Mouse (Mus musculus) forebrain, embryonic 11.5 days (tissue): ENCODE results near the gene Sh2d1b1. TPM values are rescaled to one million over a fixed set of nuclear protein-coding genes. Genes with fewer than 3 reads are reported as not detected.
"Not testable (repeated sequence)": the region's sequence is repeated elsewhere in the genome, so short reads cannot be mapped to it uniquely, and the experiment has no call there.

ENCODE experiments used
- ATAC-seq: fragments of 200-750 bp; cut with Nextera tagmentation; replicated peaks from 2 replicates; pipeline ENCODE4 v1.8.0; 2017; ENCODE audit warnings: moderate TSS enrichment; ENCODE audit not compliant: low FRiP score
- DNase-seq: peaks from one replicate; pipeline ENCODE4 v3.0.0-alpha.2; 2017; ENCODE audit warnings: low spot score
- H3K27ac ChIP-seq: fragments of 300-500 bp; sonication (generic); 2 replicates; pipeline ENCODE4 v1.5.1; 2014; ENCODE audit warnings: low read depth, low read length
- H3K27me3 ChIP-seq: fragments of 300-500 bp; sonication (generic); 2 replicates; pipeline ENCODE4 v1.6.1; 2014; ENCODE audit warnings: mild to moderate bottlenecking, low read length, mixed read lengths; ENCODE audit not compliant: control insufficient read depth, insufficient read depth
- H3K36me3 ChIP-seq: fragments of 300-500 bp; sonication (generic); 2 replicates; pipeline ENCODE4 v1.6.1; 2014; ENCODE audit warnings: mild to moderate bottlenecking, low read length, moderate library complexity, mixed read lengths; ENCODE audit not compliant: control insufficient read depth, insufficient read depth
- H3K4me1 ChIP-seq: fragments of 300-500 bp; sonication (generic); replicated peaks from 2 replicates; pipeline ENCODE4 v1.6.1; 2014; ENCODE audit warnings: low read length, mixed read lengths; ENCODE audit not compliant: control insufficient read depth, insufficient read depth
- H3K4me2 ChIP-seq: fragments of 300-500 bp; sonication (generic); 2 replicates; pipeline ENCODE4 v1.6.1; 2014; ENCODE audit warnings: low read depth, mild to moderate bottlenecking, low read length, moderate library complexity, mixed read lengths; ENCODE audit not compliant: severe bottlenecking
- H3K4me3 ChIP-seq: fragments of 300-500 bp; sonication (generic); 2 replicates; pipeline ENCODE4 v1.5.1; 2014; ENCODE audit warnings: low read depth, low read length
- H3K9ac ChIP-seq: fragments of 300-500 bp; sonication (generic); 2 replicates; pipeline ENCODE4 v1.6.1; 2014; ENCODE audit warnings: low read length
- H3K9me3 ChIP-seq: fragments of 300-500 bp; sonication (generic); 2 replicates; pipeline ENCODE4 v1.6.1; 2016; ENCODE audit warnings: low read length, mixed read lengths; ENCODE audit not compliant: control insufficient read depth
- WGBS: fragments of 180-500 bp; shearing (Covaris S2); extraction: QIAGEN DNeasy Blood & Tissue Kit; methylation state at CpG from one replicate; pipeline ENCODE4 v1.1.7; 2014; 5-methylcytosine and 5-hydroxymethylcytosine counted together
- polyA plus RNA-seq: library from polyadenylated mRNA; unstranded; fragments of >200 nt; fragmentation: Nextera tagmentation; extraction: Ambion mirVana; gene quantifications from 2 replicates; pipeline ENCODE4 v1.2.1, GENCODE M21; 2014

The Sh2d1b1 gene
- not detected in 2 replicates for polyA plus RNA-seq

GRCm38 (mm10) chr1:170277016-170277415 lies at the start of gene Sh2d1b1:
Gene Sh2d1b1, plus strand, starts transcription at chr1:170277320.
- WGBS: 71% methylated on average over 2 of the region's 3 CpGs
- no peaks in the 10 kb centered on the region for H3K36me3 ChIP-seq
- H3K4me1 ChIP-seq: no peaks in the 10 kb centered on the region
- H3K27me3 ChIP-seq: no peaks in the 10 kb centered on the region
- H3K4me2 ChIP-seq: no peak within 1 kb of the TSS
- no peaks in the 10 kb centered on the region; the same call in 1 of the 2 replicates for H3K9me3 ChIP-seq
- H3K4me3 ChIP-seq: no peak within 1 kb of the TSS
- H3K9ac ChIP-seq: no peak within 1 kb of the TSS
- no peak for ATAC-seq
- no peak within 1 kb of the TSS for H3K27ac ChIP-seq
- DNase-seq: no peak

GRCm38 (mm10) chr1:170232688-170233087 lies 44.4 kb upstream of the Sh2d1b1 start, which contains the start of gene Sh2d1b2:
Gene Sh2d1b2, plus strand, starts transcription at chr1:170232749.
- not testable (repeated sequence) for H3K9me3 ChIP-seq, H3K4me3 ChIP-seq, H3K4me1 ChIP-seq, ATAC-seq, H3K27ac ChIP-seq, H3K9ac ChIP-seq, H3K36me3 ChIP-seq, H3K4me2 ChIP-seq, DNase-seq, H3K27me3 ChIP-seq
- WGBS: 83% methylated on average over 5 of the region's 6 CpGs

- Histone ChIP-seq H3K9me3 (no peaks in the 10 kb centered on the region), H3K9ac (no peak overlapping the region), H3K4me2 (no peak overlapping the region), H3K36me3 (no peaks in the 10 kb centered on the region), H3K4me1 (no peaks in the 10 kb centered on the region), H3K27me3 (no peaks in the 10 kb centered on the region), H3K27ac (no peak overlapping the region), H3K4me3 (no peak overlapping the region)
- ATAC-seq (no peak), DNase-seq (no peak)
- WGBS: 88% methylated on average over 3 of the region's 3 CpGs
Measured at GRCm38 (mm10) chr1:170245016-170245415, 32.1 kb upstream of the Sh2d1b1 start.

- DNase-seq (no peak), ATAC-seq (peak; percentile 88)
- H3K9ac ChIP-seq: peak overlapping the region; percentile 80
- no peaks in the 10 kb centered on the region for H3K9me3 ChIP-seq
- H3K27ac ChIP-seq: no peak overlapping the region
- H3K4me3 ChIP-seq: peak overlapping the region; percentile 75
- H3K36me3 ChIP-seq: no peaks in the 10 kb centered on the region
- WGBS: 23% methylated on average over 30 of the region's 30 CpGs
- H3K4me1 ChIP-seq: no peaks in the 10 kb centered on the region
- H3K4me2 ChIP-seq: peak overlapping the region; percentile 75
- H3K27me3 ChIP-seq: no peaks in the 10 kb centered on the region
Measured at GRCm38 (mm10) chr1:170254893-170255559, 22.1 kb upstream of the Sh2d1b1 start.

- WGBS: 4% methylated on average over 32 of the region's 32 CpGs
- H3K27me3 ChIP-seq: no peaks in the 10 kb centered on the region
- ATAC-seq (peak; percentile 99), DNase-seq (peak; percentile 88)
- H3K36me3 ChIP-seq: no peaks in the 10 kb centered on the region
- H3K4me3 ChIP-seq: peak overlapping the region; percentile 75
- H3K9ac ChIP-seq: peak overlapping the region; percentile 80
- H3K4me2 ChIP-seq: peak overlapping the region; percentile 75
- H3K4me1 ChIP-seq: no peaks in the 10 kb centered on the region
- H3K27ac ChIP-seq: no peak overlapping the region
- no peaks in the 10 kb centered on the region for H3K9me3 ChIP-seq
Measured at GRCm38 (mm10) chr1:170255560-170255910, 21.6 kb upstream of the Sh2d1b1 start.

- Histone ChIP-seq H3K4me1 (no peaks in the 10 kb centered on the region), H3K27me3 (no peaks in the 10 kb centered on the region), H3K9me3 (no peaks in the 10 kb centered on the region), H3K4me3 (no peak overlapping the region), H3K36me3 (no peaks in the 10 kb centered on the region), H3K4me2 (no peak overlapping the region), H3K9ac (no peak overlapping the region), H3K27ac (no peak overlapping the region)
- no peak for ATAC-seq
- no peak for DNase-seq
- WGBS: 85% methylated on average over 6 of the region's 6 CpGs
Measured at GRCm38 (mm10) chr1:170270281-170270680, 6.8 kb upstream of the Sh2d1b1 start.

- DNase-seq (no peak), ATAC-seq (no peak)
- Histone ChIP-seq H3K36me3 (no peaks in the 10 kb centered on the region), H3K9me3 (no peaks in the 10 kb centered on the region; the same call in 1 of the 2 replicates), H3K4me2 (no peak overlapping the region), H3K4me1 (no peaks in the 10 kb centered on the region), H3K9ac (no peak overlapping the region), H3K27me3 (no peaks in the 10 kb centered on the region), H3K27ac (no peak overlapping the region), H3K4me3 (no peak overlapping the region)
- 88% methylated on average over 4 of the region's 4 CpGs for WGBS
Measured at GRCm38 (mm10) chr1:170270696-170271095, 6.4 kb upstream of the Sh2d1b1 start.

- H3K27ac ChIP-seq: no peak overlapping the region
- H3K27me3 ChIP-seq: no peaks in the 10 kb centered on the region
- no peaks in the 10 kb centered on the region for H3K4me1 ChIP-seq
- no peak overlapping the region for H3K4me3 ChIP-seq
- ATAC-seq: no peak
- no peaks in the 10 kb centered on the region; the same call in 1 of the 2 replicates for H3K9me3 ChIP-seq
- no peaks in the 10 kb centered on the region for H3K36me3 ChIP-seq
- H3K4me2 ChIP-seq: no peak overlapping the region
- DNase-seq: no peak
- no peak overlapping the region for H3K9ac ChIP-seq
Measured at GRCm38 (mm10) chr1:170273252-170273651, 3.9 kb upstream of the Sh2d1b1 start.
